Mouse (Mus musculus): ENCODE measurements around the gene Knl1.

DNA sequence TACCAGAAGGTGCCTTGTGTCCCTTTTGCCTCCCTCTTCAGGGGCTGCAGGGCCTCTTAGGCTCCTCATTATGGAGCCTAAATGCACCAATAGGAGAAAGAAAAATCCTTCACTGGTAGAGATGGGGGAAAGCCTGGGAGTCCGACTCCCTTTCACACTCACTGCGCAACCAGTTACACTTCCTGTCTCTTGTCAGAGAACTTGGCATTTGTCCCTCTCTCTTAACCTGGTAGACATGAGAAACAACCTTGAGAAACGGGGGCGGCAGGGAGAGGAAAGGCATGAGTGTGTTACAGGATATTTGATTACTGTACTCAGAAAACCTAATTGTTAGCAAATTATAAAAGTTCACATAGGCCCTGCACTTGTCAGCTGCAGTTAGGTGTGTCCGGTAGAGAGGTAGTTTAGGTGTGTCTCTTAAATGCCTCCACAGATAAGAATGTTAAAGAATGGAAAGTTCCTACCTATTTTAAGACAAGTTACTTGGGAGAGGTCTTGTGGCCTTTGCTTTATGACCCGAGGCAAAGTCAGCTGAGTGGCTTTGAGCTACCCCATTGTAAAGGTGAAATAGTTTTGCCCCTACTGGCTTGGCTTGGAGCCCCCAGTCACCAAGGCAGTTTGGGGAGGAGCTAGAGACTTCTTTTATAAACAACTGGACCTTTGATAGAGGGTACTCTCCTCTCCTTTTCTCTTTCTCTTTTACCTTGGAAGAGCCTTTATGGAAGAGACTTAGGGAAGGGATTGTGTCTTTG is 48.6 kb upstream of the Knl1 start:
- TF ChIP-seq POLR2A (IDR thresholded peaks at IDR 0.05; ENCODE audit: borderline replicate concordance, control insufficient read depth, low read depth, low read length) (no peak), CTCF (IDR thresholded peaks at IDR 0.05; ENCODE audit: control insufficient read depth, insufficient read depth, low read length) (no peak)

All from bone marrow, adult 2 months (tissue).